Mouse (Mus musculus): ENCODE results near the gene Pik3ip1.

The Pik3ip1 gene

GRCm38 (mm10) chr11:3329891-3330451 lies at the start of gene Pik3ip1:
Pik3ip1 (plus strand) TSS chr11:3330401.
- no peak for DNase-seq (ENCODE audit: low spot score in 2 of 2)

DNA sequence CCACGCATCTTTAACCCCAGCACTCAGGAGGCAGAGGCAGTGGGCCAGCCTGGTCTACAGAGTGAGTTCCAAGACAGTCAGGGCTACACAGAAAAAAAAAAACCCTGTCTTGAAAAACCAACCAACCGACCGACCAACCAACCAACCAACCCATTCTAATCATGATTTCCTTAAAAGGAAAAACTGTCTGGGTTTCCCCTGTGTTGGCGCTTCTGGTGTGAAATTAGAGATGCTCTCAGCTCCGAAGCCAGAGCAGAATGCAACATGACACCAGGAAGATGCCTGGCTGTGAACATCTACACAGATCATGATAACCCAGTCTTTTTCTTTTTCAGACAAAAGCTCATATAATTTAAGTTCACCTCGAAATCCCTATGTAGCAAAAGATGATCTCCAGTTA lies 47.3 kb upstream of the Pik3ip1 start:
- no peak for DNase-seq (ENCODE audit: low spot score in 2 of 2)

DNA sequence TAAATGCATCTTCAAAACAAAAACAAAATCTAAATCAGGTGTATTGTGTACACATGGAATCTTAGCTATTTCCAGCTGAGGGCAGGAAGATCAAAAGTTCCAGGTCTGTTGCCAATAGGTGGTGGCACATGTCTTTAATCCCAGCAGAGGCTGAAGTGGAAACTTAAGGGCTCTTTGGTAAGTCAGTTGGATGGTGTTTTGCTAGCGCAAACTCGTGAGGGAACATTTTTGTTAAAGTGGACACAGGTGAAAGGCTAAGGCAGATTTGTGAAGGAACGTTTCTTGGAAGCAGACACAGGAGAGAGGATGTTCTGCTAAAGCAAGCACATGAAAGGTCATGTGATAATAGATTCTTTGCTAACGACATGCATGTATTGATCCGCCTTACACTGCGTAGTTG lies 46.6 kb upstream of the Pik3ip1 start:
- no peak for DNase-seq (ENCODE audit: low spot score in 2 of 2)

GRCm38 (mm10) chr11:3285940-3286339 lies 44.3 kb upstream of the Pik3ip1 start:
- no peak for DNase-seq (ENCODE audit: low spot score in 2 of 2)

GRCm38 (mm10) chr11:3287131-3287530 lies 43.1 kb upstream of the Pik3ip1 start:
- no peak for DNase-seq (ENCODE audit: low spot score in 2 of 2)

DNA sequence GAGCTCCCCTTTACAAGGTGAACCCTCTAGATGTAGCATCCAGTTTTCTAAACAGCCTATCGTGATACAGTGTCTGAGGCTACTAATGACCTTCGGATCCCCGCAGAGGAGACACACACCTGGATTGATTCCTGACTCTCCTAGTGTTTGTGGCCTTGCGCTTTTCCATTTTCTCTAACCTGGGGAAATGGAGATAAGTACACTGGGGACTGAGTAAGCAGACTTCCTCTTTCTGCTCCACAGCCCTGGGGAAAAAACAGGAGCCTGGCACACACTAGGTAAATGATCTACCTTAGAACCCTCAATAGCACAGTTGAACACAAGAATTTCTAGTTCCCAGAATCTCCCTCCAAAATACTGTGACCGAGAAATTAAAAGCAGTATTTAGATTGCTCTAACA lies 42.3 kb upstream of the Pik3ip1 start:
- DNase-seq (ENCODE audit: low spot score in 2 of 2): no peak

DNA sequence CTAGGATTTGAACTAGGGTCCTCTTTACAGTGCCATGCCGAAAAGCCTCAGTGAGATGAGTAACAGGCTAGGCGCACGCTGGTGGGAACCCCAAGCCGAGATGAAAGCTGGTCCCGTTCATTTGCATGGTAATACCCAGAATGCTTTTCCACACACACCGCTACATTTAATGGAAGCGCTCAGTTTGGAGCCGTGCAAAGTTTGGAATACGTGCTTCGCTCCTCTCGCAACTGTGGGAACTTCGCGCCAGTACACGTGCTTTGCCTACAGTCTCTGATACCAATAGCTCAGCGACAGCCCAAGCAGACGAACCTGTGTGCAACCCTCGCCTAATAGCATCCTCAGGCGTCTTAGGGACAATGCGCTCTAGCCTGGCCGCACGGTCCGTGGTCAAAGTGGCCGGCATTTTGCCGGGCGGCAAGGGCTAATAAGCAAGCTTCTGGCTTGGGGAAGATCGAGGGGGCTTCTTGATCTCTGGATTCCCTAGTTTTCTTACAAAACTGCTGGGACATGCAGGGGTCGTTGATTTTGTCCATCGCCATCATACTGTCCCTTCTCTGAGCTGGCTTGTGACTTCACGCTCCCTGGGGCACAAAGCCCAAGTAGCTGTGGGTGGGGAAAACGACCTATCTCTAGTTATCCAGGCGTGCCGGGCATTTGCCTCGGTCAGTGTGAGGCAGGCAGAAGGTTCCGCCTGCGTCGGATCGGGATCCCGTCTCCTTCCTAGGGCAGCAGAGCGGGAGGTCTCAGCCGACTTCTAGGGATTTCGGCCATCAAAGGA lies 41.5 kb upstream of the Pik3ip1 start, which contains the start of gene Patz1:
TSS of gene Patz1 (plus strand) at position 354 of the 781 bp plus-strand sequence.
- DNase-seq (ENCODE audit: low spot score in 2 of 2): peak in 1 of 2 experiments; percentile 44

DNA sequence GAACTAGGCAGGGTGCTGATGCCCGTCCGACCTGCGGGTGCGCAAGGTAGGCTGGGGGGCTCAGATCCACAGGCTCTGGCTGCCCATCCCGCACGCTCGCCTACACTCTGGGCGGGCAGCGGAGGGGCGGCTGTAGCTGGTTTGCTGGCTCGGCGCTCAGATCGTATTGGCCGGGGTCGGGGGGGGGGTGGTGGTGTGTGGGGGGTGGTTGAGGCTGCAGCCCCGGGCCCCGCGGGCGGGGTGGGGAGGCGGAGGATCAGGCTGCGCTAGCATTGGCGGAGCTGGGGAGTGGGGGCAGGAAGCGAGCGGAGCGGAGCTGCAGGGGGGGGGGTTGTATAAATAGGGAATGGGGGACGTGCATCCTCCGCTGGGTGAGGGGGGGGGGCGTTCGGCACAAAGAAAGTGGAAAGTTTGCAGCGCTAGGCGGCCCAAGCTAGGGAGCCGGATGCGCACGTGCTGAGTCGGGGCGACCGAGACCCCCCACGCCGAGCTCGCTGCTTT lies 40.8 kb upstream of the Pik3ip1 start:
- peak; percentile 78 to 84 for DNase-seq (ENCODE audit: low spot score in 2 of 2)

- DNase-seq (ENCODE audit: low spot score in 2 of 2): peak; percentile 88 to 89
Measured at GRCm38 (mm10) chr11:3289803-3290639, 40.2 kb upstream of the Pik3ip1 start.

DNA sequence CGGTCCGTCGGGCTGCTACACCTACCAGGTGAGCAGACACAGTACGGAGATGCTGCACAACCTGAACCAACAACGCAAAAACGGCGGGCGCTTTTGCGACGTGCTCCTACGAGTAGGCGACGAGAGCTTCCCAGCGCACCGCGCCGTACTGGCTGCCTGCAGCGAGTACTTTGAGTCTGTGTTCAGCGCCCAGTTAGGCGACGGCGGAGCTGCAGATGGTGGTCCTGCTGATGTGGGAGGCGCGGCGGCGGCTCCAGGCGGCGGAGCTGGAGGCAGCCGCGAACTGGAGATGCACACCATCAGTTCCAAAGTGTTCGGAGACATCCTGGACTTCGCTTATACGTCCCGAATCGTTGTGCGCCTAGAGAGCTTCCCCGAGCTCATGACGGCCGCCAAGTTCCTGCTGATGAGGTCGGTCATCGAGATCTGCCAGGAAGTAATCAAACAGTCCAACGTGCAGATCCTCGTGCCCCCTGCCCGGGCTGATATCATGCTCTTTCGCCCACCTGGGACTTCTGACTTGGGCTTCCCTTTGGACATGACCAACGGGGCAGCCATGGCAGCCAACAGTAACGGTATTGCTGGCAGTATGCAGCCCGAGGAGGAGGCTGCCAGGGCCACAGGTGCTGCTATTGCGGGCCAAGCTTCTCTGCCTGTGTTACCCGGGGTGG lies 39.4 kb upstream of the Pik3ip1 start:
- DNase-seq (ENCODE audit: low spot score in 2 of 2): peak; percentile 65 to 69

DNA sequence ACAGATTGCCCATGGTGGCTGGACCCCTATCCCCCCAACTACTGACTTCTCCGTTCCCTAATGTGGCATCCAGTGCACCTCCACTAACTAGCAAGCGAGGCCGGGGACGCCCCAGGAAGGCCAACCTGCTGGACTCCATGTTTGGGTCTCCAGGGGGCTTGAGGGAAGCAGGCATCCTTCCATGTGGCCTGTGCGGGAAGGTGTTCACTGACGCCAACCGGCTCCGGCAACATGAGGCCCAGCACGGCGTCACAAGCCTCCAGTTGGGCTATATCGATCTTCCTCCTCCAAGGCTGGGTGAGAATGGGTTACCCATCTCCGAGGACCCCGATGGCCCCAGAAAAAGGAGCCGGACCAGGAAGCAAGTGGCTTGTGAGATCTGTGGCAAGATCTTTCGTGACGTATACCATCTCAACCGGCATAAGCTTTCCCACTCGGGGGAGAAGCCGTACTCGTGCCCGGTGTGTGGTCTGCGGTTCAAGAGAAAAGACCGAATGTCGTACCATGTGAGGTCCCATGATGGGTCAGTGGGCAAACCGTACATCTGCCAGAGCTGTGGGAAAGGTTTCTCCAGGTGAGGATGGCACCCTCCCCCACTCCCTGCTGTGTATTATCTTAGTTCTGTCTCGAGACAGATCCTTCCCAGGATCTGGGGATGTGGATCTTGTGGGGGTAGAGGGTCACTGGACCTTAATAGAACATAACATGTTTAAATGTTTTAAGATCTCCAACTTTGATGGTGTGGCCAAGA lies 38.7 kb upstream of the Pik3ip1 start:
- DNase-seq (ENCODE audit: low spot score in 2 of 2): peak in 1 of 2 experiments; percentile 45

- peak; percentile 75 to 77 for DNase-seq (ENCODE audit: low spot score in 2 of 2)
Measured at GRCm38 (mm10) chr11:3292062-3292421, 38.2 kb upstream of the Pik3ip1 start.

DNA sequence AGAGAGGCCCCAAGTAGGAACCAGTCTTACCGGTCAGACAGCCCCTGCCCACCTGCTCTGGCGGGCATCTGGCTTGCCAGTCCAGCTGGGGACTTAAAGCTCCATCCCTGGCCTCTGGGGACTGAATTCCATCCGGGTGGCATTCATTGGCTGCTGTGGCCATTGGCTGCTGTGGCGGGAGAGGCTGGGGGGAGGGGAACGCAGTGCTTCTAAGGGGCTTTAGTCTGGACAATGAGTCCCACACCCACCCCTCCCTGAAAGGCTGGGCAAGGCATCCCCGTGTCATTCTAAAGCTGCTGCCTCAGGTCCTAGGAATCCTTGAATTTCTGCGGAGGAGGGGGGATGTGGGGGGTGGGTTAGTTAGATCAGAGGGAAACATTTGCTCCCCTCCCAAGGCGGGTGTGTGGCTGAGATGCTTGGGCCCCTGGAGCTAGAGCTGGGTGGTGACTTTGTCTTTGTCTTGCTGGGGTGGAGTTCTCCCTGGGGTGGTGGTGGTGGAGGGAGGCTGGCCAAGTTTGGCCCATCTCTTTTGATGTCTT lies 37.4 kb upstream of the Pik3ip1 start:
- no peak for DNase-seq (ENCODE audit: low spot score in 2 of 2)

DNA sequence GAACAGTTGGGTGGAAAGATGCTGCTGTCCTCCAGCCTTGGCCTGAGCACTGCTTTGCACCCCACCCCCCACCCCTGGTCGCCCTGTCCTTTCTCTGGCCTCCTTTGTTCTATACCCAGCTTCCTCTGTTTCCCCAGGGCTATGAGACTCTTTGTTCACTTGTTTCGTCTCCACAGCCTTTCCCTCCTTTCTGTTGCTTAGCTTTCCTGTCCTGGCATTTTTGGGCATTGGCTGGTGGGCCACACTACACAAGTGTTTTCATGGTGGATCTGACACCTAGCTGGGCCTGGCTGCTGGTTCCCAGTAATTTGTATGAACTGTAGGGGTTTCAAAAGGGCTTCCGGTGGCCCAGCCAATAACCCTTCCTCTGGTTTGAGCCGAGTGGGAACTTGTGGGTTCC lies 36.8 kb upstream of the Pik3ip1 start:
- no peak for DNase-seq (ENCODE audit: low spot score in 2 of 2)

DNA sequence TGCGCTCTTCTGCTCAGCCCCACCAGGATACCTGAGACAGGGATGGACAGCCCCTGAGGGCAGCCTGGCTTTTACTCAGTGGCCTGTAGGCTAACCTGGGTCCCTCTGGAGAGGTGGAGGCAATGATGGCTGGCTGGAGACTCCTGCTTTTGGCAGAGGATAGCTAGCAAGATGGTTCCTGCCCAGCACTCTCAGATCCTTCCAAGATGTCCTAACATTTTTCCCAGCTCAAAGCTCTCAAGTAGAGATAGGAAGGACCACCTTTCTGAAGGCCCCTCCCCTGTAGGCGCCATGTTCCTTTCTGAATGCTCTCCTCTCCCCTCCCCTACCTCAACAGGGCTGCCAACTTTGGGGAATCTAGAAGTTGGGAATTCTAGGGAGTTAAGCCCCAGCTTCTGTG lies 35.6 kb upstream of the Pik3ip1 start:
- DNase-seq (ENCODE audit: low spot score in 2 of 2): no peak

- DNase-seq (ENCODE audit: low spot score in 2 of 2): no peak
Measured at GRCm38 (mm10) chr11:3296056-3296455, 34.1 kb upstream of the Pik3ip1 start.

GRCm38 (mm10) chr11:3297871-3298812 lies 32.1 kb upstream of the Pik3ip1 start:
- DNase-seq (ENCODE audit: low spot score in 2 of 2): peak in 1 of 2 experiments; percentile 38

DNA sequence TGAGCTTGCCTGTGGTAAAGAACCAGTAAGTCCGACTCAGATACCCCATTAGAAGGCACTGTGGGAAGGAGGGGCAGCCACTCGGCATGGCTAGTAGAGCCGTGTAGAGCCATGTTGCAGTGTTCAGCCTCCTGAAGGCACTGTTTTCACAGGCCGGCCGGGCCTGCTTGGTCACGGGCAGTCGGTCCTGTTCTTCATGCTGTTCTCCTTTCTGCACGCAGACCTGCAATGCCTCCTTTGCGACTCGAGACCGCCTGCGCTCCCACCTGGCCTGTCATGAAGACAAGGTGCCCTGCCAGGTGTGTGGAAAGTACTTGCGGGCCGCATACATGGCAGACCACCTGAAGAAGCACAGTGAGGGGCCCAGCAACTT lies 31.4 kb upstream of the Pik3ip1 start:
- DNase-seq (ENCODE audit: low spot score in 2 of 2): peak in 1 of 2 experiments; percentile 42

- DNase-seq (ENCODE audit: low spot score in 2 of 2): no peak
Measured at GRCm38 (mm10) chr11:3301075-3301474, 29.1 kb upstream of the Pik3ip1 start.

- no peak for DNase-seq (ENCODE audit: low spot score in 2 of 2)
Measured at GRCm38 (mm10) chr11:3302385-3302784, 27.8 kb upstream of the Pik3ip1 start.

Data from thymus, postnatal 10 days (tissue).